Mouse (Mus musculus): ENCODE data around the gene Sox18. TPM values are rescaled to one million over a fixed set of nuclear protein-coding genes. Genes with fewer than 3 reads are reported as not detected.

Gene Sox18
- total and polyA plus RNA-seq, 3 experiments: 0.04 TPM; not detected in 2

DNA sequence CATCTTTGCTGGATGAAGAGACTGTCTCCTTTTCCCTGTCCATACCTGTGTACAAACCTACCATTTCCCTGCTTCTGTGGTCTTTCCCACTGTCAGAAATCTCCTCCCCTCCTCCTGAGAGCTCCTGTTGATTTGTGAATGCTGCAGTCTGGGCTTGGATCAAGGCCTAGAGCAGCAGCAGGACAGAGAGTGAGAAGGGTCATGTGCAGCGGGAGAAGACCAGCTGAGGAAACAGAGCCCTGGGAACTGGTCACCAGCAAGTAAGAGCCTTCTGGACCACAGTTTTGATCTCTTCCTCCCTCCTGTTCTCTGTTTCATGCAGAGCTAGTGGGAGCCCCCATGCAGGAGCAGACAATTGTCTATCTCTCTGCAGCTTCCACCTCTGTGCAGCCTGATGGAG lies 24.3 kb upstream of the Sox18 start:
- no peak for DNase-seq (ENCODE audit: low read depth, low spot score)
- Histone ChIP-seq H3K36me3 (ENCODE audit: control insufficient read depth in 1 of 2, insufficient read depth in 2 of 2, low read length in 2 of 2) (peaks cover 0 to 18% of the 10 kb centered on the region in 2 experiments; a peak in 2 of 4 replicates), H3K4me1 (ENCODE audit: control insufficient read depth in 1 of 2, insufficient read depth in 2 of 2, low read length in 2 of 2) (peaks cover 0 to 29% of the 10 kb centered on the region in 2 experiments; a peak in 3 of 4 replicates), H3K4me3 (ENCODE audit: control insufficient read depth in 1 of 2, insufficient read depth in 1 of 2, low read depth in 2 of 2, low read length in 2 of 2) (no peak overlapping the region), H3K9ac (ENCODE audit: control insufficient read depth, low read depth, low read length, poor library complexity, severe bottlenecking) (no peak overlapping the region), H3K79me2 (ENCODE audit: control insufficient read depth, insufficient read depth, low read length, poor library complexity) (peaks cover 21% of the 10 kb centered on the region), H3K27ac (ENCODE audit: control insufficient read depth, low read depth, low read length) (no peak overlapping the region), H3K9me3 (replicated peaks; ENCODE audit: insufficient read depth, low read length) (no peaks in the 10 kb centered on the region), H3K27me3 (ENCODE audit: control insufficient read depth in 1 of 2, insufficient read depth in 2 of 2, low read length in 2 of 2) (no peaks in the 10 kb centered on the region)
- TF ChIP-seq NRF1 (IDR thresholded peaks at IDR 0.05; ENCODE audit: insufficient read depth, low read depth, low read length, poor library complexity, severe bottlenecking): no peak
- TF ChIP-seq RCOR1 (IDR thresholded peaks at IDR 0.05; ENCODE audit: low read depth, low read length): no peak
- TF ChIP-seq CTCF (IDR thresholded peaks at IDR 0.05 in 2 of 3, conservative IDR thresholded peaks at IDR 0.05 in 1 of 3; ENCODE audit: control insufficient read depth in 1 of 3, insufficient read depth in 1 of 3, low read depth in 2 of 3, low read length in 3 of 3, poor library complexity in 1 of 3, severe bottlenecking in 1 of 3): no peak
- TF ChIP-seq MEF2A (IDR thresholded peaks at IDR 0.05; ENCODE audit: extremely low read depth, insufficient replicate concordance, low read depth, low read length, poor library complexity, severe bottlenecking): no peak
- no peak for TF ChIP-seq GABPA (IDR thresholded peaks at IDR 0.05; ENCODE audit: low read depth, low read length)
- TF ChIP-seq USF1 (IDR thresholded peaks at IDR 0.05; ENCODE audit: low read depth, low read length): no peak

DNA sequence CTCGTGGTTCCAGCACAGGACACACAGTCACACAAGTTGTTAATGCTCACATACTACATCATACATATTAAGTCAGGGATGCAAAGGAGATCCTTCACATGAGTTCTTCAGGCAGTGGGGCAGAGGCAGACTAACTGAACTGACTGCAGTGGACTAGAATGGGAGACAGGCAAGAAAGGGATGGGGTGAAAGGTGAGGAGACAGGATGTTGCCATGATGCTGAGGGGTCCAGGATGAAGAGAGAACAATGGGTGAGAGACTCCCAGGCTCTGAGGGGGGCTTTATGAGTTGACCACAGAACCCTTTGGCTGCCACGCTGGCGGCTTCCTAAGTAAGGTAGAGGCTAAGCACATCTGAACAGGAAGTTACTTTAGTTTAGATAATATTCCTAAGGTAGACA lies 23.1 kb upstream of the Sox18 start:
- H3K9ac ChIP-seq (ENCODE audit: control insufficient read depth, low read depth, low read length, poor library complexity, severe bottlenecking): peak overlapping the region; percentile 93
- no peaks in the 10 kb centered on the region for H3K27me3 ChIP-seq (ENCODE audit: control insufficient read depth in 1 of 2, insufficient read depth in 2 of 2, low read length in 2 of 2)
- TF ChIP-seq ZC3H11A (IDR thresholded peaks at IDR 0.05; ENCODE audit: low read depth, low read length): no peak
- TF ChIP-seq HCFC1 (IDR thresholded peaks at IDR 0.05; ENCODE audit: low read depth, low read length): no peak
- TF ChIP-seq POLR2AphosphoS5 (IDR thresholded peaks at IDR 0.05; ENCODE audit: borderline replicate concordance, low read depth, low read length): no peak
- no peak for TF ChIP-seq USF1 (IDR thresholded peaks at IDR 0.05; ENCODE audit: low read depth, low read length)
- TF ChIP-seq SIN3A (IDR thresholded peaks at IDR 0.05; ENCODE audit: low read length): no peak
- no peak for TF ChIP-seq ZKSCAN1 (IDR thresholded peaks at IDR 0.05; ENCODE audit: low read depth, low read length)
- no peak for TF ChIP-seq ZMIZ1 (IDR thresholded peaks at IDR 0.05; ENCODE audit: low read depth, low read length)
- TF ChIP-seq TBP (IDR thresholded peaks at IDR 0.05; ENCODE audit: low read depth, low read length): no peak
- TF ChIP-seq RAD21 (IDR thresholded peaks at IDR 0.05; ENCODE audit: low read depth, low read length): no peak
- no peak for TF ChIP-seq MYB (IDR thresholded peaks at IDR 0.05; ENCODE audit: low read depth, low read length)
- TF ChIP-seq POLR2AphosphoS2 (IDR thresholded peaks at IDR 0.05; ENCODE audit: low read length): no peak
- no peak for TF ChIP-seq ELF1 (IDR thresholded peaks at IDR 0.05; ENCODE audit: low read depth, low read length)
- TF ChIP-seq UBTF (IDR thresholded peaks at IDR 0.05; ENCODE audit: borderline replicate concordance, insufficient read depth, low read depth, low read length): no peak
- peak; percentile 32 for DNase-seq (ENCODE audit: low read depth, low spot score)
- H3K79me2 ChIP-seq (ENCODE audit: control insufficient read depth, insufficient read depth, low read length, poor library complexity): peaks cover 26% of the 10 kb centered on the region
- H3K4me3 ChIP-seq (ENCODE audit: control insufficient read depth in 1 of 2, insufficient read depth in 1 of 2, low read depth in 2 of 2, low read length in 2 of 2): peak overlapping the region in 1 of 2 experiments; percentile 90; a peak in 1 of 4 replicates
- H3K36me3 ChIP-seq (ENCODE audit: control insufficient read depth in 1 of 2, insufficient read depth in 2 of 2, low read length in 2 of 2): peaks cover 0 to 22% of the 10 kb centered on the region in 2 experiments; a peak in 2 of 4 replicates
- peaks cover 0 to 29% of the 10 kb centered on the region in 2 experiments; a peak in 3 of 4 replicates for H3K4me1 ChIP-seq (ENCODE audit: control insufficient read depth in 1 of 2, insufficient read depth in 2 of 2, low read length in 2 of 2)
- H3K9me3 ChIP-seq (replicated peaks; ENCODE audit: insufficient read depth, low read length): no peaks in the 10 kb centered on the region
- H3K27ac ChIP-seq (ENCODE audit: control insufficient read depth, low read depth, low read length): no peak overlapping the region
